Mouse (Mus musculus): ENCODE data around the gene Krt42. TPM values are rescaled to one million over a fixed set of nuclear protein-coding genes. Genes with fewer than 3 reads are reported as not detected.

The Krt42 gene
- total RNA-seq, 1 experiment from 2014 or later, result not detected

- no peak for ATAC-seq (ENCODE audit: extremely low read depth, insufficient number of reproducible peaks, low FRiP score, poor library complexity, severe bottlenecking)
These were observed 47.9 kb downstream of the Krt42 start for GRCm38 (mm10) chr11:100221741-100222140.

GRCm38 (mm10) chr11:100219304-100219703 is 50.4 kb downstream of the Krt42 start:
- no peak for ATAC-seq (ENCODE audit: extremely low read depth, insufficient number of reproducible peaks, low FRiP score, poor library complexity, severe bottlenecking)

Other genes starting within 250 kb of the Krt42 start
- not detected in 2 replicates for gene Krt33b, start 240.0 kb downstream of the Krt42 start, total RNA-seq (2017)
- gene Krt34, start 228.3 kb downstream of the Krt42 start, total RNA-seq (2017), result not detected in 2 replicates
- gene Krt31, start 219.3 kb downstream of the Krt42 start, total RNA-seq (2017), result not detected in 2 replicates
- not detected in 2 replicates for gene Krt32, start 181.6 kb downstream of the Krt42 start, total RNA-seq (2017)
- gene Krt35, start 173.6 kb downstream of the Krt42 start, total RNA-seq (2017), result not detected in 2 replicates
- gene Krt36, start 164.2 kb downstream of the Krt42 start, total RNA-seq (2017), result not detected in 2 replicates
- gene Krt13, start 148.3 kb downstream of the Krt42 start, total RNA-seq (2017), result 15.4 and 23.3 TPM in 2 replicates
- 1.4 and 2.3 TPM in 2 replicates for gene Krt15, start 133.9 kb downstream of the Krt42 start, total RNA-seq (2017)
- 0.74 and 4.9 TPM in 2 replicates for gene Krt19, start 121.2 kb downstream of the Krt42 start, total RNA-seq (2017)
- gene Krt9, start 76.6 kb downstream of the Krt42 start, total RNA-seq (2017), result not detected in 2 replicates
- not detected in 2 replicates for gene Krt14, start 62.3 kb downstream of the Krt42 start, total RNA-seq (2017)
- 0.25 TPM in 1 of 2 replicates, not detected in the other for gene Krt16, start 21.0 kb downstream of the Krt42 start, total RNA-seq (2017)
- gene Krt17, start 8.8 kb downstream of the Krt42 start, total RNA-seq (2017), result not detected in 2 replicates
- gene Eif1, start 50.0 kb upstream of the Krt42 start, total RNA-seq (2017), result 734 and 752 TPM in 2 replicates
- not detected in 2 replicates for gene Gast, start 64.5 kb upstream of the Krt42 start, total RNA-seq (2017)
- 0.70 and 0.74 TPM in 2 replicates for gene Hap1, start 86.3 kb upstream of the Krt42 start, total RNA-seq (2017)
- 2.0 and 3.0 TPM in 2 replicates for gene Jup, start 127.9 kb upstream of the Krt42 start, total RNA-seq (2017)
- not detected in 2 replicates for gene P3h4, start 145.0 kb upstream of the Krt42 start, total RNA-seq (2017)
- not detected in 2 replicates for gene Fkbp10, start 145.8 kb upstream of the Krt42 start, total RNA-seq (2017)
- gene Nt5c3b, start 171.9 kb upstream of the Krt42 start, total RNA-seq (2017), result 20.9 and 30.9 TPM in 2 replicates
- gene Klhl10, start 172.0 kb upstream of the Krt42 start, total RNA-seq (2017), result 1.0 TPM in 1 of 2 replicates, not detected in the other
- gene Klhl11, start 202.9 kb upstream of the Krt42 start, total RNA-seq (2017), result 16.7 and 21.9 TPM in 2 replicates